Mouse (Mus musculus): ENCODE results near the gene Vmn1r148.
"Not testable (repeated sequence)": the region's sequence is repeated elsewhere in the genome, so short reads cannot be mapped to it uniquely, and the experiment has no call there.

The Vmn1r148 gene

GRCm38 (mm10) chr7:22413283-22413682 is at the start of gene Vmn1r148:
Gene Vmn1r148, plus strand, starts transcription at chr7:22413583.
- not testable (repeated sequence) for DNase-seq (ENCODE audit: low spot score in 2 of 2)

- not testable (repeated sequence) for DNase-seq (ENCODE audit: low spot score in 2 of 2)
Observed at GRCm38 (mm10) chr7:22370939-22371338, 42.4 kb upstream of the Vmn1r148 start, which contains the start of gene Gm8660. Gene Gm8660, minus strand, starts transcription at chr7:22371039.

- DNase-seq (ENCODE audit: low spot score in 2 of 2), result not testable (repeated sequence)
Observed at GRCm38 (mm10) chr7:22438129-22438528, 24.7 kb downstream of the Vmn1r148 start, which contains the start of gene Vmn1r149. Gene Vmn1r149, minus strand, starts transcription at chr7:22438229.

GRCm38 (mm10) chr7:22463975-22464374 is 50.6 kb downstream of the Vmn1r148 start, which contains the start of gene Gm10665:
Gene Gm10665, minus strand, starts transcription at chr7:22464075.
- not testable (repeated sequence) for DNase-seq (ENCODE audit: low spot score in 2 of 2)

Data from urinary bladder, postnatal 4 days (tissue).